Mouse (Mus musculus): ENCODE measurements around the gene Tnks2.

DNA sequence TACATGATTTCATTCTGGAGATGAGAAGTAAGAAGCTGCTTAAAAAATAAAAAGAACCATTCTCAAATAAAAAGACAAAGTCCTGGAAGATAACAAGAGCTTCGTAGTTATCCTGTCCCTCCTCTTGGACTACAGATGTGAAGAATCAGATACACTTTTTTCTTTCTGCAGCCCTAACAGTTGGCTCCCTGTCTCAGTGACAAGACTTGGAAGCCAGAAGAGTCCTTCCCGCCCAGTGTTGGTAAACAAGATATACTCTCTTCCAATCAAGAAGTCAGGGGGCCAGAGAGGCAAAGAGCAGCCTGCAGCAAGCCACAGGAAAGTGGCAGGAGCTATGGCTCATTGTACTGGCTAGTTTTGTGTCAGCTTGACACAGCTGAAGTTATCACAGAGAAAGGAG is 27.2 kb upstream of the Tnks2 start:
- no peak for TF ChIP-seq CTCF (IDR thresholded peaks at IDR 0.05; ENCODE audit: insufficient read depth, low read length)
- TF ChIP-seq POLR2A (IDR thresholded peaks at IDR 0.05; ENCODE audit: borderline replicate concordance, extremely low read depth, low read depth, low read length) = no peak

Data from lung, adult 2 months (tissue).